Mouse (Mus musculus) natural killer cell, adult 2 months (primary cell): ENCODE measurements around the gene Ifnar2.
A peak's percentile ranks its signal among the peaks of the same experiment; 100 is the strongest.

Source experiments
- DNase-seq, 2 experiments: peaks; one replicate each; pipeline ENCODE4 v3.0.0; 2022; ENCODE audit warnings: low spot score in 2 of 2

The Ifnar2 gene

GRCm38 (mm10) chr16:91372577-91373472, at the start of gene Ifnar2:
TSS of gene Ifnar2 (plus strand) at chr16:91372783.
- peak; percentile 65 to 72 for DNase-seq

- DNase-seq, result no peak
These were observed 45.0 kb upstream of the Ifnar2 start for GRCm38 (mm10) chr16:91327605-91328004.

- no peak for DNase-seq
These were observed 43.7 kb upstream of the Ifnar2 start for GRCm38 (mm10) chr16:91328922-91329321.

- DNase-seq, result no peak
These were observed 42.1 kb upstream of the Ifnar2 start for GRCm38 (mm10) chr16:91330496-91330895.

GRCm38 (mm10) chr16:91331153-91331552, 41.4 kb upstream of the Ifnar2 start:
- DNase-seq, result no peak

- DNase-seq, result no peak
These were observed 39.7 kb upstream of the Ifnar2 start for GRCm38 (mm10) chr16:91332880-91333279.

GRCm38 (mm10) chr16:91334190-91334893, 38.2 kb upstream of the Ifnar2 start:
- no peak for DNase-seq

GRCm38 (mm10) chr16:91336753-91337152, 35.8 kb upstream of the Ifnar2 start:
- DNase-seq, result no peak

- no peak for DNase-seq
These were observed 35.1 kb upstream of the Ifnar2 start for GRCm38 (mm10) chr16:91337480-91337879.

- DNase-seq, result no peak
These were observed 26.1 kb upstream of the Ifnar2 start for GRCm38 (mm10) chr16:91346491-91346890.

- DNase-seq, result peak in 1 of 2 experiments; percentile 20
These were observed 24.9 kb upstream of the Ifnar2 start for GRCm38 (mm10) chr16:91347491-91348263.

- no peak for DNase-seq
These were observed 24.4 kb upstream of the Ifnar2 start for GRCm38 (mm10) chr16:91348264-91348565.

- DNase-seq, result peak in 1 of 2 experiments; percentile 57
These were observed 23.8 kb upstream of the Ifnar2 start for GRCm38 (mm10) chr16:91348588-91349330.

- peak; percentile 42 to 71 for DNase-seq
These were observed 20.5 kb upstream of the Ifnar2 start for GRCm38 (mm10) chr16:91352084-91352562.

- no peak for DNase-seq
These were observed 19.8 kb upstream of the Ifnar2 start for GRCm38 (mm10) chr16:91352749-91353148.

- no peak for DNase-seq
These were observed 19.4 kb upstream of the Ifnar2 start for GRCm38 (mm10) chr16:91353177-91353576.

- DNase-seq, result no peak
These were observed 18.9 kb upstream of the Ifnar2 start for GRCm38 (mm10) chr16:91353638-91354037.

GRCm38 (mm10) chr16:91354599-91354998, 18.0 kb upstream of the Ifnar2 start:
- peak in 1 of 2 experiments; percentile 49 for DNase-seq

GRCm38 (mm10) chr16:91355160-91355559, 17.4 kb upstream of the Ifnar2 start:
- peak; percentile 72 to 75 for DNase-seq

GRCm38 (mm10) chr16:91356760-91357525, 15.6 kb upstream of the Ifnar2 start:
- DNase-seq, result no peak

- DNase-seq, result no peak
These were observed 15.1 kb upstream of the Ifnar2 start for GRCm38 (mm10) chr16:91357526-91357900.
